13 mouse cellular contexts compared by ENCODE assay signal in the genomic region with DNA sequence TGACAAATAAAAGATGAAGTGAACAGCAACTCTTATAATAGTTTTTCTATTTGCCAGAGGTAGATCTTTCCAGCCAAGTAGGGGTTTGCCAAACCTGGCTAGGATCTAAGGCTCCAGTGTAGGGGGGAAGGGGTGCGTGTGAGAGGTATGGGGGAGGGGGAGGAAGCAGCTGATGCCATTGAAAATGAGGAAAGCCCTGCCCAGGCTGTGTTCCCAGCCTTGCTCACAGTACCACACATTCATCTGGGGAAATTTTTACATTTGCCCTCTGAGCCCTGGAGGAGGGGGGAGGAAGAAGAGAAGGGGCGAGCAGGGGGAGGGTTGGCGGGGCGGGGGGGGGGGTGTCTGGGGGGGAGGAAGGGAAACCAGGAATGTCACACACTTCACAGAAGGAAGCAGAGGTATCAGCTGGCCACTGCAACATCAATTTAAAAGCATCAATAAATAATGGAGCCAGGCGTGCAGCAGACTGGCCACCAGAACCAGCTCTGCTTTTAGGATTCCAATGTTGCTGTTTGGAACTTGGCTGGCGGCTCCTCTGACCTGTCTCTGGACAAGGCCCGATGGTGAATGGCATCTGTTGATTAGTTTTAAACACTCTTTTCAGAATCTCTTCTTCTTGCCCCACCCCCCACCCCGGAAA. TPM values are rescaled to one million over a fixed set of nuclear protein-coding genes. Genes with fewer than 3 reads are reported as not detected.
DNase-seq lines count a peak whose midpoint lies in the region; ATAC-seq and TF ChIP-seq lines count a peak whose summit lies in the region.
"Had no signal": no experiment of that assay in that cellular context is flagged by ENCODE, and none has a peak within 500 bp of the region (broad histone marks: within the 10 kb centered on the region; RNA-seq: fewer than 3 reads in every experiment).

No protein-coding gene starts in this region.

- intact Hi-C loops in left cerebral cortex, adult 2 months (cut with DNase I), result no loop called here

- H3K4me1 ChIP-seq in forebrain, embryonic 12.5 days, result peaks cover 27% of the 10 kb centered on the region
- peaks cover 16% of the 10 kb centered on the region for H3K4me1 ChIP-seq in forebrain, embryonic 15.5 days
- peaks cover 3% of the 10 kb centered on the region; the same call in 1 of the 2 replicates for H3K4me1 ChIP-seq in neural tube, embryonic 11.5 days (ENCODE audit: control insufficient read depth, insufficient read depth, low read length)
- peaks cover 27% of the 10 kb centered on the region for H3K4me1 ChIP-seq in hindbrain, embryonic 13.5 days (replicated peaks)
- H3K4me1 ChIP-seq in midbrain, embryonic 14.5 days (ENCODE audit: control insufficient read depth, insufficient read depth, low read length), result peaks cover 3% of the 10 kb centered on the region; the same call in 1 of the 2 replicates

- DNase-seq in neural tube, embryonic 11.5 days (ENCODE audit: low spot score), result peak; percentile 38
- no peak for DNase-seq in neural tube, embryonic 10.5 days (ENCODE audit: extremely low spot score, low spot score)
- DNase-seq in midbrain, embryonic 14.5 days, result peak; percentile 55
- DNase-seq in layer of hippocampus, adult 11-12 months (ENCODE audit: low spot score), result no peak
- DNase-seq in left cerebral cortex, adult 2 months (ENCODE audit: extremely low spot score in 1 of 2, low spot score in 2 of 2), result no peak
- DNase-seq: B cell, adult 2 months; gastrocnemius, adult 2 months; heart, postnatal 36 days; kidney, postnatal 36 days; left cerebral cortex, postnatal 4 days had no signal

- 0 out of 2 replicates have a peak, but pooled peaks cover 4% of the 10 kb centered on the region for H3K27me3 ChIP-seq in forebrain, embryonic 12.5 days
- H3K27me3 ChIP-seq in forebrain, embryonic 15.5 days, result no peaks in the 10 kb centered on the region
- H3K27me3 ChIP-seq in neural tube, embryonic 11.5 days (ENCODE audit: control insufficient read depth, insufficient read depth, low read length), result no peaks in the 10 kb centered on the region
- no peaks in the 10 kb centered on the region for H3K27me3 ChIP-seq in hindbrain, embryonic 13.5 days
- no peaks in the 10 kb centered on the region for H3K27me3 ChIP-seq in midbrain, embryonic 14.5 days (ENCODE audit: control insufficient read depth, insufficient read depth, low read length)

- no peak overlapping the region for H3K4me3 ChIP-seq in forebrain, embryonic 12.5 days (replicated peaks)
- no peak overlapping the region for H3K4me3 ChIP-seq in forebrain, embryonic 15.5 days
- no peak overlapping the region for H3K4me3 ChIP-seq in neural tube, embryonic 11.5 days (ENCODE audit: low read depth, low read length)
- no peak overlapping the region for H3K4me3 ChIP-seq in hindbrain, embryonic 13.5 days
- H3K4me3 ChIP-seq in midbrain, embryonic 14.5 days (replicated peaks; ENCODE audit: low read depth, low read length), result no peak overlapping the region
- H3K4me3 ChIP-seq in left cerebral cortex, adult 2 months, result no peak overlapping the region
- H3K4me3 ChIP-seq: gastrocnemius, adult 2 months had no signal

- ATAC-seq in forebrain, embryonic 12.5 days (ENCODE audit: low FRiP score), result peak; percentile 90
- ATAC-seq in forebrain, embryonic 15.5 days (replicated peaks), result no peak
- ATAC-seq in neural tube, embryonic 11.5 days (ENCODE audit: insufficient read depth, low FRiP score, low TSS enrichment), result peak; percentile 71
- ATAC-seq in hindbrain, embryonic 13.5 days (ENCODE audit: low FRiP score), result no peak
- no peak for ATAC-seq in midbrain, embryonic 14.5 days (ENCODE audit: low FRiP score, low TSS enrichment)

- no peak for TF ChIP-seq CTCF in left cerebral cortex, adult 2 months (IDR thresholded peaks at IDR 0.05)

- no peaks in the 10 kb centered on the region for H3K9me3 ChIP-seq in forebrain, embryonic 12.5 days
- no peaks in the 10 kb centered on the region for H3K9me3 ChIP-seq in forebrain, embryonic 15.5 days
- no peaks in the 10 kb centered on the region for H3K9me3 ChIP-seq in neural tube, embryonic 11.5 days (ENCODE audit: control insufficient read depth, low read length)
- no peaks in the 10 kb centered on the region for H3K9me3 ChIP-seq in hindbrain, embryonic 13.5 days
- no peaks in the 10 kb centered on the region for H3K9me3 ChIP-seq in midbrain, embryonic 14.5 days (ENCODE audit: control insufficient read depth, low read length)

- H3K36me3 ChIP-seq in forebrain, embryonic 12.5 days (replicated peaks), result no peaks in the 10 kb centered on the region
- no peaks in the 10 kb centered on the region for H3K36me3 ChIP-seq in forebrain, embryonic 15.5 days
- H3K36me3 ChIP-seq in neural tube, embryonic 11.5 days (ENCODE audit: control insufficient read depth, insufficient read depth, low read length), result no peaks in the 10 kb centered on the region
- H3K36me3 ChIP-seq in hindbrain, embryonic 13.5 days, result no peaks in the 10 kb centered on the region
- H3K36me3 ChIP-seq in midbrain, embryonic 14.5 days (ENCODE audit: control insufficient read depth, insufficient read depth, low read length), result no peaks in the 10 kb centered on the region

- WGBS in forebrain, embryonic 12.5 days, result 36% methylated on average over 8 of the region's 8 CpGs
- WGBS in forebrain, embryonic 15.5 days, result 21% methylated on average over 8 of the region's 8 CpGs
- WGBS in neural tube, embryonic 11.5 days, result 21% methylated on average over 5 of the region's 8 CpGs
- whole genome bisulfite sequencing in hindbrain, embryonic 13.5 days, result 18% methylated on average over 7 of the region's 8 CpGs
- 18% methylated on average over 8 of the region's 8 CpGs for WGBS in midbrain, embryonic 14.5 days

- no peak overlapping the region for H3K4me2 ChIP-seq in forebrain, embryonic 12.5 days
- H3K4me2 ChIP-seq in forebrain, embryonic 15.5 days (replicated peaks), result no peak overlapping the region
- no peak overlapping the region for H3K4me2 ChIP-seq in neural tube, embryonic 11.5 days (ENCODE audit: low read depth)
- no peak overlapping the region for H3K4me2 ChIP-seq in hindbrain, embryonic 13.5 days
- no peak overlapping the region for H3K4me2 ChIP-seq in midbrain, embryonic 14.5 days (ENCODE audit: low read length)

- H3K9ac ChIP-seq in forebrain, embryonic 12.5 days, result no peak overlapping the region
- H3K9ac ChIP-seq in forebrain, embryonic 15.5 days (replicated peaks), result no peak overlapping the region
- no peak overlapping the region for H3K9ac ChIP-seq in neural tube, embryonic 11.5 days (ENCODE audit: low read length)
- no peak overlapping the region for H3K9ac ChIP-seq in hindbrain, embryonic 13.5 days
- H3K9ac ChIP-seq in midbrain, embryonic 14.5 days (replicated peaks; ENCODE audit: low read length), result no peak overlapping the region

- H3K27ac ChIP-seq in forebrain, embryonic 12.5 days, result 0 out of 2 replicates have a peak overlapping the region, but pooled peaks have one; percentile 14
- H3K27ac ChIP-seq in forebrain, embryonic 15.5 days (replicated peaks), result no peak overlapping the region
- H3K27ac ChIP-seq in neural tube, embryonic 11.5 days (ENCODE audit: low read depth, low read length), result no peak overlapping the region
- H3K27ac ChIP-seq in hindbrain, embryonic 13.5 days, result 0 out of 2 replicates have a peak overlapping the region, but pooled peaks have one; percentile 8
- no peak overlapping the region for H3K27ac ChIP-seq in midbrain, embryonic 14.5 days (replicated peaks; ENCODE audit: low read depth, low read length)
- no peak overlapping the region for H3K27ac ChIP-seq in left cerebral cortex, adult 2 months

RNA-seq across cellular contexts. Expression of gene Zfp217, which starts 28.5 kb away (rescaled TPM):
- 3.6 and 4.5 TPM in 2 replicates for polyA plus RNA-seq in forebrain, embryonic 12.5 days (2016; fragmentation: Nextera tagmentation; extraction: Ambion mirVana)
- 1.4 and 1.9 TPM in 2 replicates for polyA plus RNA-seq in forebrain, embryonic 15.5 days (2015; fragmentation: Nextera tagmentation; extraction: Ambion mirVana)
- polyA plus RNA-seq in neural tube, embryonic 11.5 days (2014; fragmentation: Nextera tagmentation; extraction: Ambion mirVana), result 3.5 and 3.6 TPM in 2 replicates
- polyA plus RNA-seq in hindbrain, embryonic 13.5 days (2015; fragmentation: Nextera tagmentation; extraction: Ambion mirVana), result 1.9 and 2.3 TPM in 2 replicates
- 1.8 TPM in 2 replicates for polyA plus RNA-seq in midbrain, embryonic 14.5 days (2014; fragmentation: Nextera tagmentation; extraction: Ambion mirVana)
- 1 to 10 TPM; 2.9 to 3.4 TPM for total RNA-seq in left cerebral cortex, adult 2 months (2021)

Comparison
In these comparisons a context has a peak if more than half of its experiments do, and no peak if none do; other contexts are left out.
1. ATAC-seq: peak in forebrain, embryonic 12.5 days (single experiment) and neural tube, embryonic 11.5 days (single experiment); none in forebrain, embryonic 15.5 days (single experiment), hindbrain, embryonic 13.5 days (single experiment) and midbrain, embryonic 14.5 days (single experiment).
2. H3K27ac ChIP-seq: peak in forebrain, embryonic 12.5 days (single experiment) and hindbrain, embryonic 13.5 days (single experiment); none in forebrain, embryonic 15.5 days (single experiment), neural tube, embryonic 11.5 days (single experiment), midbrain, embryonic 14.5 days (single experiment) and left cerebral cortex, adult 2 months (single experiment).
3. DNase-seq: peak in neural tube, embryonic 11.5 days (single experiment) and midbrain, embryonic 14.5 days (single experiment); none in neural tube, embryonic 10.5 days (single experiment), layer of hippocampus, adult 11-12 months (single experiment) and left cerebral cortex, adult 2 months (0 of 2).